Mouse (Mus musculus) stomach, adult 2 months (tissue): ENCODE measurements around the gene Mcm7. TPM values are rescaled to one million over a fixed set of nuclear protein-coding genes. Genes with fewer than 3 reads are reported as not detected.

Experiments
- polyA plus RNA-seq: library from polyadenylated mRNA; depleted of rRNA; stranded (reverse); fragments of >200 nt; gene quantifications from 2 replicates; pipeline ENCODE4 v1.2.3, GENCODE M21; 2012; rRNA removed

Mcm7 gene
- polyA plus RNA-seq, result 11.0 and 11.9 TPM in 2 replicates

DNA sequence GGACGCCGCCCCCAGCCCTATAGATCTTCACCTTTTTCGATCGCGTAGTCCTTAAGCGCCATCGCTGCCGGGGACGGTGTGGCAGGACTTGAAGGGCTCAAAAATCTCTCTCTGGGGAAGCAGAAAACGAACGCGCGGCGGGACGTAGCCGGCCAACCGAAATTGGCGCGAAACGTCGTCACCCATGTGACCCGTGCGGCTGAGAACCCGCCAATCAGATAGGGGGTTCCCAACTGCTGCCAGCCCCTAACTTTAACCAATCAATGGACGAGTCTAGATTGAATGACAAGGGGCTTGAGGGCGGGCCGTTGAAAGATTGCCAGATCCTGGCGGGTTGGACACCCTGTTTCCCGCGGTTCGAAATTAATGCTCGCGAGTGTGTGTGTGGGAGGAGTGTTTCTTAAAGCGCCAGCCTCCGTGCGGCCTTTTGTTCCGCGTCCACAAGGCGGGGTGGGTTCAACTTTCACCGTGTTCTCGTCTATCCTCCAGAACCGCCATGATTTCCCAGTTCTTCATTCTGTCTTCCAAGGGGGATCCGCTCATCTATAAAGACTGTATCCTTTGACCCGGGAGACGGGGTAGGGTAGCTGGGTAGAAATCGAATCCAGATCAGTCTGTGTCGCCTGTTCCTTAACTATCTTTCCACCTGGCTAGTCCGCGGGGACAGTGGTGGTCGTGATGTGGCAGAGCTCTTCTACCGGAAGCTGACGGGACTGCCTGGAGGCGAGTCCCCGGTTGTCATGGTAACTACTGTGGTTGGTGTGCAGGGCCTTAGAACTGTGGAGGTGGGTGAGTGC lies at the start of gene Mcm7, which contains the start of gene Ap4m1:
Gene Mcm7, minus strand, starts transcription at position 728 of the 797 bp plus-strand sequence.
Gene Ap4m1, plus strand, starts transcription at position 308 of the 797 bp plus-strand sequence.

DNA sequence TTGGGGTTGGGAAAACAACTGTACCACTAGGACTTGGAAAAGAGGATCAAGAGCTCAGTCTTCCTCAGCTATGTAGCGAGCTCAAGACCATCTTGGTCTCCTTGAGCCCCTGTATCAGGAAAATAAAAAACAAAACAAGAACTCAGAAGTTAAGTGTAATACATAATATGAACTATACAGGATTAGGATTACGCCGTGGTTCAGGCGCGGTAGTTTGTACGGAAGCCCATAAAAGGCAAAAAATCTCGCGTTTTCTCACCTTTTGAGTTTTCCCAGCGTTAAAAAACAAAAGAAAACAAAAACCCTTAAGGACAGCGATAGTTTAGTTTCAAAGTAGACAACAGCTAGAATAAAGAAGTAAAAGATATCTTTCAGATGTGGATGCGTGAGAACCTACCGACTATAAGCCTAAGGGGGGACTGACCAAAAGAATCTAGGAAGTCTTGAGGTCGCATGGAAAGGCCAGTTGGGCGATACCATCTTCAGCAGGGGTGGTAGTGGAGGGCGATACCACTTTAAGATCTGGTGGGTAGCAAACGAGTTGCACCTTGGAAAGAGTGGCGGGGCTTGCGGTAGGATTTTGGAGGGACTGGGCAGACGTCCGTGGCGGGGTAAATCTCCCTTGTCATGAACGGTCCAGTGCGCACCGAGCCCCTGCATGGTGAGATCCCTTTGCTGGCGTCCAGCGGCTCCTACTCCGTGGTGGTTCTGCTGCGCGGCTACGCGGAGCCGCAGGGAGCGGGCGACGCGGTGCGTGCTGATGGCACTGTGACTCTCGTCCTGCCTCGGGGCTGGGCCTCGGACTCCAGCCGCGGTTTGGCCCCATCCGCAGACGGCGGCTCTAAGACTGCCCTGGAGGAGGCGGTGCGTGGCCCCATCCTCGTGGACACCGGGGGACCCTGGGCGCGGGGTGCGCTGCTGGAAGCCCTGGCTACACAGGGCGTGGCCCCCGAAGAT lies 21.8 kb upstream of the Mcm7 start, which contains the start of gene Mblac1:
Gene Mblac1, plus strand, starts transcription at position 544 of the 957 bp plus-strand sequence.

DNA sequence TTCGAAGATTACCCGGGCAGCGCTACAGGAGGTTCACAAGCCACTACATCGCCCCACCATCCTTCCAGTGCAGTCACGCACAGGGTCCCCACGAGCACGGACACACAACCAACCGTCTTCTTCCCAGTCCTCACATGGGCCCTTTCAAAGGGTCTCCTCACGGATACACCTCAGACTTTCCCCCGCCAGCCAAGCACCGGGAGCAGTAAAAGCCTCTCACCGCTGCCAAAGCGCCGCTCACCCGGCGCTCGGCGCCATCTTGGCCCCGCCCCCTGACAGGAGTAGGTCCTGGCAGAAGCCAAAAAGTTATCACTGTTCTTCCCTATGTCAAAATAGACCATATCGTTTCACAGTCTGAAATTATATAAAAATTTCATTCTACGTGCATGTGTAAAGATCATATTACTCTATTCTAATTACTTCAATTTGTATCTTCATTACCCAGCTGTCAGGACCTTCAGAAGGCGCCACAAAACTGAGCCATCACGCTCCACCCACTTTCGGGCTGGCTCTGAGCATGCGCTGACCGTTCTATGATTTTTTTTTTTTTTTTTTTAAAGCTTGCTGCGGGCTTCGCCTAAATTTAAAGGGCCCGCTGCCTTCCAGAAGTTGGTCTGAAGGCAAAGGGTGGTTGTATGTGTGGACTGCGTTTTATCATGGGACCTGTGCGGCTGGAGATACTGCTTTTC lies 14.9 kb upstream of the Mcm7 start, which contains the start of the genes Taf6 and Cnpy4:
Gene Taf6, minus strand, starts transcription at position 502 of the 689 bp plus-strand sequence.
Gene Cnpy4, plus strand, starts transcription at position 536 of the 689 bp plus-strand sequence.

DNA sequence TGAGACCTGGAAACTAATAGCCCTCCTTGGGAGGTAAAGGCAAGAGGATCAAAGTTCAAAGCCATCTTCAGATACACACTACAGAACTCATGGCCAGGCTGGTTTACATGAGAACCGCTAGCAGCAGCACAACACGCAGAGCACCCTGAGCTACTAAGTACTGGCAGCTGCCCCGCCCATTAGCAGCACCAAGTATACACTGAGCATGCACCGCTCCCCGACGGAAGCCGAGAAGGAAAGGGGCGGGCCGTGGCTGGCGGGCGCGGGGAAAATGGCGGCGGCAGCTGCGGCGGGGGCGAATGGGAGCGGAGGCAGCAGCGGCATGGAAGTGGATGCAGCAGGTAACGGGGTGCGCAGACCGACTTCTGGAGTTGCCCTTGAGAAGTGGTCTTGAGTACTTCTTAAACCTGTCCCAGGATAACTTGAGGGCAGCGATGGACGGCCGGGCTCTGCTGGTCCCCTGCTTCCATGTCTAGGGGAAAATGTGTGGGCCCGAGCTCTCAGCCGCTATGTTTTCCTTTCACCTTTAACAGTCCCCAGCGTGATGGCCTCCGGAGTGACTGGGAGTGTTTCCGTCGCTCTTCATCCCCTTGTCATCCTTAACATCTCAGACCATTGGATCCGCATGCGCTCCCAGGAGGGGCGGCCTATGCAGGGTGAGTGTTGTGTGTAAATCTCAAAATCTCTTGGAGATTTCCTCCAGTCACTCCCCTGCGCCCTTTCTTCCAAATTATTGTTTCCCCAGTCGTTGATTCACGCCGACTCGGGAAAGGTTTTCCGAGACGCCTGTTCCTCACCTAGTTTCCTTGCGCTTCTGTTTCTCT lies 11.2 kb downstream of the Mcm7 start, which contains the start of gene Cops6:
Gene Cops6, plus strand, starts transcription at position 230 of the 824 bp plus-strand sequence.

DNA sequence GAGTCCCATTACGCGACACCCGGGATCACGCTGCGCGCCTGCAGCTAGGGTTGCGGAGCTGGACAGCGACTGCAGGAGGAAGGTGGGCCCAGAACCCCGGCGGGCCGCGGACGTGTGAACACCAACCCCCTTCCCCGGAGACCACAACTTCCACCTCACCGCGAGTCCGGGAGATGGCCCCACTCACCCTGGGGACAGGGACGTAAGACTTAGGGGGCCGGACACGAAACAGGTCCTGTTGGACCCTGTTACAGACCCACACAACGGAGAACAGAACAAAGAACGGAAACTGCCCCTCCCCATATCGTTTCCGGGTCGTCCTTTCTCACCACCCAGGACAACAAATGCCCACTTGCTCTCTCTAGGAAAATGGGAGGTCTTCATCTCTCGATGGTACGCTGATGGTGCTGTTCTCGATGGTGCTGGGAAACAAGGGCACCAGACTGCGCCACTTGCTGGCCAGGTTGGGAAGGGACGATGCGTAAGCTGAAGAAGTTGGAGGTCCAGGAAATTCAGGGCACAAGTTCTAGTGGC lies 16.7 kb downstream of the Mcm7 start, which contains the start of gene Zfp113:
Gene Zfp113, minus strand, starts transcription at position 302 of the 534 bp plus-strand sequence.

DNA sequence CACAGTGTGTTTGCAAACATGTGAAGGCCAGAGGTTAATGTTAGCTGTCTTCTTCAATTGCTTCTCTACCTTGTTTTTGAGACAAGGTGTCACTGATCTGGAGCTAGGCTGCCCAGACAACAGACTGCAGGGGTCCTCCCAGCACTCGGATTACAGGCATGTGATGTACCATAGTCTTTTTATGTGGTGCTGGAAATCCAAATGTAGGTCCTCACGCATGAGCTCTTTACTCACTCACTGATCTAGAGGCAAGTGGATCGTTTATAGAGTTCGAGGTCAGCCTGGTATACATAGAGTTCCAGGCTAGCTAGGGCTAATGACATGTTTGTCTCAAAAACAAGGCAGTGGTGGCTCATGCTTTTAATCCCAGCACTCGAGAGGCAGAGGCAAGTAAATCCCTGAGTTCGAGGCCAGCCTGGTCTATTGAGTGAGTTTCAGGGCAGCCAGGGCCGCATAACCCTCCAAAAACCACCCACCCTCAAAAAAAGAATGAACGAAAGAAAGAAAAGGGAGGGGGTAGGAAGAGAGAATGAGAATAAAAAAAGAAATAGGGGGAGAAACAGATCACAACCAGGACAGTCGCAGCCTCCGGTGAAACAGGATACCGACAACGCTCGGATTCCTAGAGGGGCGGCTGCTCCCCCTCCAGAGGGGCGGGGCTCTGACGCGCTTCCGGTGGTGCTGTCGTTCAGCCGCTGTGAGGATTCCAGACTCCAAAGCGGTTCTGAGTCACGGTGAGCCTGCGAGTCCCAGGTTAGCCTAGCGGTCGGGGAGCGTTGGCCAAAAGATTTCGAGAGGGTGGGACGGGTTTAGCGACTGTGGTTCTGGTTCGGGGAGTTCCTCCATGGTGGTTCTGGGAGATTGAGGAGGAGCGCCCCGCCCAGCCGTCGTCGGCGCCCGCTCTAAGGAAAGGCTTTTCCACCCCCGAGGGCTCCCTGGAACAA lies 55.7 kb downstream of the Mcm7 start, which contains the start of gene Zscan21:
Gene Zscan21, plus strand, starts transcription at position 649 of the 944 bp plus-strand sequence.

Other genes with a start within 250 kb of the Mcm7 start
- gene Gjc3, start 209.3 kb downstream of the Mcm7 start, polyA plus RNA-seq, result 0.04 and 0.17 TPM in 2 replicates
- gene Azgp1, start 190.9 kb downstream of the Mcm7 start, polyA plus RNA-seq, result 0.29 and 0.66 TPM in 2 replicates
- gene Smok3a, start 151.2 kb downstream of the Mcm7 start, polyA plus RNA-seq, result not detected in 2 replicates
- gene Smok3b, start 151.0 kb downstream of the Mcm7 start, polyA plus RNA-seq, result not detected in 2 replicates
- not detected in 2 replicates for gene Smok3c, start 119.2 kb downstream of the Mcm7 start, polyA plus RNA-seq
- gene Zkscan1, start 87.3 kb downstream of the Mcm7 start, polyA plus RNA-seq, result 0.51 and 0.96 TPM in 2 replicates
- gene Zscan21, start 55.5 kb downstream of the Mcm7 start, polyA plus RNA-seq, result 1.8 and 2.3 TPM in 2 replicates
- gene Zfp113, start 16.7 kb downstream of the Mcm7 start, polyA plus RNA-seq, result 0.71 and 4.4 TPM in 2 replicates
- gene Cops6, start 11.4 kb downstream of the Mcm7 start, polyA plus RNA-seq, result 27.9 and 34.4 TPM in 2 replicates
- gene Ap4m1, start 420 bp downstream of the Mcm7 start, polyA plus RNA-seq, result 14.2 and 21.4 TPM in 2 replicates
- gene Taf6, start 15.0 kb upstream of the Mcm7 start, polyA plus RNA-seq, result 25.5 and 27.1 TPM in 2 replicates
- gene Cnpy4, start 15.1 kb upstream of the Mcm7 start, polyA plus RNA-seq, result 0.42 and 0.67 TPM in 2 replicates
- 1.9 and 4.5 TPM in 2 replicates for gene Mblac1, start 21.9 kb upstream of the Mcm7 start, polyA plus RNA-seq
- 0.24 and 0.51 TPM in 2 replicates for gene Nxpe5, start 53.5 kb upstream of the Mcm7 start, polyA plus RNA-seq
- gene Lamtor4, start 83.1 kb upstream of the Mcm7 start, polyA plus RNA-seq, result 86.0 and 110 TPM in 2 replicates
- gene BC037034, start 91.6 kb upstream of the Mcm7 start, polyA plus RNA-seq, result 38.2 and 49.6 TPM in 2 replicates
- gene Gal3st4, start 100.4 kb upstream of the Mcm7 start, polyA plus RNA-seq, result 1.8 and 2.4 TPM in 2 replicates
- gene Gm43720, start 107.5 kb upstream of the Mcm7 start, polyA plus RNA-seq, result not detected in 2 replicates
- gene Gpc2, start 107.6 kb upstream of the Mcm7 start, polyA plus RNA-seq, result 1.7 and 2.6 TPM in 2 replicates
- 0.04 and 0.19 TPM in 2 replicates for gene Stag3, start 107.8 kb upstream of the Mcm7 start, polyA plus RNA-seq
- gene Pvrig, start 169.5 kb upstream of the Mcm7 start, polyA plus RNA-seq, result 0.09 TPM in 1 of 2 replicates, not detected in the other